Mouse (Mus musculus) intestine, postnatal 0 days (tissue): Measurements from ENCODE around the gene Gcm1. TPM values are rescaled to one million over a fixed set of nuclear protein-coding genes. Genes with fewer than 3 reads are reported as not detected.

Experiments
- ATAC-seq: fragments of 200-750 bp; cut with Nextera tagmentation; 2 replicates; pipeline ENCODE4 v1.8.0; 2017; ENCODE audit warnings: mild to moderate bottlenecking, moderate TSS enrichment, moderate library complexity
- H3K27ac ChIP-seq: fragments of 300-500 bp; sonication (generic); 2 replicates; pipeline ENCODE4 v1.5.1; 2014; ENCODE audit warnings: mild to moderate bottlenecking, low read depth, low read length, moderate library complexity
- H3K27me3 ChIP-seq: fragments of 300-500 bp; sonication (generic); replicated peaks from 2 replicates; pipeline ENCODE4 v1.6.1; 2014; ENCODE audit warnings: low read length, mixed read lengths; ENCODE audit not compliant: control insufficient read depth, insufficient read depth
- H3K36me3 ChIP-seq: fragments of 300-500 bp; sonication (generic); 2 replicates; pipeline ENCODE4 v1.6.1; 2014; ENCODE audit warnings: mild to moderate bottlenecking, moderate library complexity; ENCODE audit not compliant: control insufficient read depth, insufficient read depth
- H3K4me1 ChIP-seq: fragments of 300-500 bp; sonication (generic); replicated peaks from 2 replicates; pipeline ENCODE4 v1.6.1; 2014; ENCODE audit warnings: antibody characterized with exemption, low read length, mixed read lengths; ENCODE audit not compliant: control insufficient read depth, insufficient read depth
- H3K4me2 ChIP-seq: fragments of 300-500 bp; sonication (generic); replicated peaks from 2 replicates; pipeline ENCODE4 v1.6.1; 2014; ENCODE audit warnings: low read depth, mild to moderate bottlenecking, moderate library complexity
- H3K4me3 ChIP-seq: fragments of 300-500 bp; sonication (generic); 2 replicates; pipeline ENCODE4 v1.5.1; 2014; ENCODE audit warnings: low read depth, low read length
- H3K9ac ChIP-seq: fragments of 300-500 bp; sonication (generic); 2 replicates; pipeline ENCODE4 v1.6.1; 2014; ENCODE audit warnings: mild to moderate bottlenecking, low read depth, low read length
- H3K9me3 ChIP-seq: fragments of 300-500 bp; sonication (generic); 2 replicates; pipeline ENCODE4 v1.6.1; 2016; ENCODE audit warnings: mixed run types; ENCODE audit not compliant: control insufficient read depth
- CTCF ChIP-seq: sonication (generic); IDR thresholded peaks from 2 replicates; pipeline ENCODE4 v1.5.1; 2016; ENCODE audit warnings: low read depth, mild to moderate bottlenecking, control low read depth, antibody characterized with exemption, moderate library complexity
- WGBS: fragments of 180-500 bp; shearing (Covaris S2); extraction: QIAGEN DNeasy Blood & Tissue Kit; methylation state at CpG from one replicate; pipeline ENCODE4 v1.1.7; 2014; 5-methylcytosine and 5-hydroxymethylcytosine counted together
- polyA plus RNA-seq: library from polyadenylated mRNA; unstranded; fragments of >200 nt; fragmentation: Nextera tagmentation; extraction: Ambion mirVana; gene quantifications from 2 replicates; pipeline ENCODE4 v1.2.1, GENCODE M21; 2015

The Gcm1 gene
- polyA plus RNA-seq, 1 experiment from 2014 or later: not detected

DNA sequence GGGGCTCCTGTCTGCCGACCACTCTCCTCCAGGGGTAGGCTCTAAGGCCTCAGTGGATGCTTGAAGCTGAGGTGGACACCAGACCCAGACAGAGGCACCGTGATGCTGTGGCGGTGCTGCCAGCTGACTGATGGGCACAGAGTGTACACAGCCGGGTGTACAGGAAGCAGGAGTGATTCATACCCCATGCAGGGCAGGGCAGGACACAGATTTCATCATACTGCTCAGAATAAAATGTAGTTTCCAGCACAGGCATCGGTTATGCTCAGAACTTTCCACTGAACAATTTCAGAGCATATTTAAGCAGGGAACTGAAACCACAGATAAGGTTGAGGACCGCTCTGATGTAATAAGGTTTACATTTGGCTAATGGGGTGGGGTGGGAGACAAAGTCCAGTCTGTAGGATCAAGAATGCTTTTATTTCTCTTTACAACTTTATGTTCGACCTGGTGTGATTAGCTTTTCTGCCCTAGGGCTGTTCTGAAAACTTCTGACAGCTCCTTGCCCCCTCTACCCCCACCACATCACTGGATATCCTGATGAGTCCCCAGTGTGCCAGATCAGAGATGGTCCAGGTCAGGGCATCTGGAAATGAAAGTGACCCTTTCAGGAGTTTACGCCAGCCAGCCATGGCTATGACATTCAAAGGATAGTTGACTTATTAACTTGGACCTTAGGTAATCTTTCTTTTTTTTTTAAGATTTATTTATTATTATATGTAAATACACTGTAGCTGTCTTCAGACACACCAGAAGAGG, 29.4 kb upstream of the Gcm1 start:
- Histone ChIP-seq H3K27me3 (no peaks in the 10 kb centered on the region), H3K9me3 (no peaks in the 10 kb centered on the region), H3K4me1 (peaks cover 5% of the 10 kb centered on the region; the same call in 1 of the 2 replicates), H3K36me3 (no peaks in the 10 kb centered on the region), H3K27ac (no peak overlapping the region), H3K4me3 (no peak overlapping the region), H3K4me2 (peak overlapping the region; percentile 48), H3K9ac (no peak overlapping the region)
- WGBS: 33% methylated on average over 8 of the region's 8 CpGs
- peak; percentile 84 for ATAC-seq
- TF ChIP-seq CTCF: no peak

DNA sequence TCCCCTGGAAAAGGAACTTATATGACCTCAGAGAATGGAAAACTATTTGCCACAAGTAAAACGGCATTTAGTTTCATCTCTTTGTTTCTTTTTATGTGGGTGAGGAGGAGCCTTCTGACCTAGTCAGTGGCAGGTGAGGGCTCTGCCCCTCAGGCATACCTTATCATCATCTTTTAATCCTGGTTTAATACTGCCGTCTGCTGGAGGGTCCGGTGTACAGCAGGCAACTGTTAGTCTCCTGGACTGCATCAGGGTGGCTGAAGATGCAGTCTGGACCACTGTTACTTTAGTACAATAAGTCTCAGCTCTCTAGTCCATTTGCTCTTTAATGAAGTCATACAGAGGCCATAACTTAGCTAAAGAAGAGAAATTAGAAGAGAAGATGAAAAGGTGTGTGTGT, 26.9 kb upstream of the Gcm1 start:
- no peak overlapping the region for H3K4me3 ChIP-seq
- no peak overlapping the region for H3K9ac ChIP-seq
- peak; percentile 90 for TF ChIP-seq CTCF
- WGBS: 8% methylated on average over 3 of the region's 3 CpGs
- no peaks in the 10 kb centered on the region for H3K36me3 ChIP-seq
- H3K4me1 ChIP-seq: peaks cover 5% of the 10 kb centered on the region; the same call in 1 of the 2 replicates
- no peak overlapping the region for H3K27ac ChIP-seq
- no peak for ATAC-seq
- H3K4me2 ChIP-seq: no peak overlapping the region
- H3K27me3 ChIP-seq: no peaks in the 10 kb centered on the region
- H3K9me3 ChIP-seq: no peaks in the 10 kb centered on the region

DNA sequence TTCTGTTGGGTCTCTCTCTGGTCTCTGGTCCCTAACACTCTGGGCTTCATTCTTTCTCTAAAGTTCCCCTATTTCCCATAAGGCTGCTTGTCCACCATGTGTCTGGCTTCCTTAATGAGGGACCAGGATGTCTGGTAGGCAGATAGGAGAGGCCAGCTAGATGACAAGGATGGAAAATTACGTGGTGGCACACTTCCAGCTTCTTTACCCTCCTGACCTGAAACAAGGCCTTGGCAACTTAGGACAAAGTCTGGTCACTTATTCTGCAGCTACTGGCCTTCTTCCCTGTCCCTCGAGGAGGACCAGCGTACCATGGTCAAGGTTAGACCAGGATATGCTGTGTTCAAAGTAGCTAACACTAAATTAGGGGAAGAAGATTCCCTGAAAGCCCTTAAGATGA, 24.6 kb upstream of the Gcm1 start:
- Histone ChIP-seq H3K27me3 (no peaks in the 10 kb centered on the region), H3K9ac (no peak overlapping the region), H3K27ac (no peak overlapping the region), H3K4me3 (no peak overlapping the region), H3K4me2 (no peak overlapping the region), H3K36me3 (no peaks in the 10 kb centered on the region), H3K9me3 (no peaks in the 10 kb centered on the region), H3K4me1 (no peaks in the 10 kb centered on the region)
- ATAC-seq: no peak
- TF ChIP-seq CTCF: no peak
- 66% methylated on average over 3 of the region's 3 CpGs for WGBS

DNA sequence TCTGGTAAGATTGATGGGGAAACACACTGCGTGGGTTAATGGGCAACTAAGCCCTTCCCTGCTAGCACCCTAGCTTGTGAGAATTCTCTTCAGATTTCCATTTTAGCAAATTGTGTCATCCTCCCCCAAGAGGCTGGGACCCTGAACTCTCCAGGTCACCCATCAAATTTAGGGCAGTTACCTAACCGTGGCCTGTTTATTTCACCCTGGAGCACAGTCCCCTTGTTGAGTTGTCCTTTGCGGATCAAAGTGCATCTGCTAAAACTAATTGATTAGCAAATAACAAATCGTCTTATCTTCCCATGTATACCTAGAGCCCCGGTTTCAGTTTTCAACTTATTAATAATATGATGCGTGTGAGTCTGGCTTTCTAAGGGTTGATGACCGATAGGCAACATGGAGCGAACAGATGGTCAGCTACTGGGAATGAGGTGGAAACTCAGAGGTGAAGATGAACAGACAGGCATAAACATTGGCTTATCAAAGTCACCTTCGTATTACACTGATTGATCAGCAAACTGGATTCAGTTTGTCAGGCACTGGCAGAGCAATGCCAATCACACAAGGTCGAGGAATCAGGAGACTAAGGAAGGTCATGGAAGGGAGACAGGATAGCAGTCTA, 20.8 kb upstream of the Gcm1 start:
- H3K9me3 ChIP-seq: no peaks in the 10 kb centered on the region
- H3K27me3 ChIP-seq: no peaks in the 10 kb centered on the region
- ATAC-seq: no peak
- no peaks in the 10 kb centered on the region for H3K36me3 ChIP-seq
- no peaks in the 10 kb centered on the region for H3K4me1 ChIP-seq
- no peak for TF ChIP-seq CTCF
- H3K4me2 ChIP-seq: no peak overlapping the region
- H3K4me3 ChIP-seq: no peak overlapping the region
- 80% methylated on average over 10 of the region's 10 CpGs for WGBS
- no peak overlapping the region for H3K9ac ChIP-seq
- H3K27ac ChIP-seq: no peak overlapping the region

DNA sequence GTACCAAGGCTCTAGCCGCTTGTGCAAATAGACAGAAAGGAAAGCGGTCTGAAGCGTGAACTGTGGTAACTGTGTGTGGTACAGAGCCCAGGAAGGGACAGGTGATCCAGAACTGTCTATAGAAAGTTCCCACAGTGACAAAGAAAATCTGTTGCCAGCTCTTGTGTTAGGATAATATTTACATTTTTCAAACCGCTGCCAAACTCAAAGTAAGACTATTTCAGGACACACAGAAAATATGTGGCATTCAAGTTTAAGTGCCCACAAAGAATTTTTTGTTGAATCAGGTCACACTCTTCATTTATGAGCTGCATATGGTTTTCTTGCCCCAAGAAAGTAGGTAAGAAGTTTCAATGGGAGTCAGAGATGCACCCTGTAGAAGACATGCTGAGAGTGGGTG, 18.8 kb upstream of the Gcm1 start:
- H3K9me3 ChIP-seq: no peaks in the 10 kb centered on the region
- no peaks in the 10 kb centered on the region for H3K27me3 ChIP-seq
- TF ChIP-seq CTCF: no peak
- H3K9ac ChIP-seq: no peak overlapping the region
- WGBS: 87% methylated on average over 4 of the region's 4 CpGs
- H3K4me2 ChIP-seq: no peak overlapping the region
- H3K4me3 ChIP-seq: no peak overlapping the region
- H3K36me3 ChIP-seq: no peaks in the 10 kb centered on the region
- no peak for ATAC-seq
- H3K27ac ChIP-seq: no peak overlapping the region
- H3K4me1 ChIP-seq: no peaks in the 10 kb centered on the region

DNA sequence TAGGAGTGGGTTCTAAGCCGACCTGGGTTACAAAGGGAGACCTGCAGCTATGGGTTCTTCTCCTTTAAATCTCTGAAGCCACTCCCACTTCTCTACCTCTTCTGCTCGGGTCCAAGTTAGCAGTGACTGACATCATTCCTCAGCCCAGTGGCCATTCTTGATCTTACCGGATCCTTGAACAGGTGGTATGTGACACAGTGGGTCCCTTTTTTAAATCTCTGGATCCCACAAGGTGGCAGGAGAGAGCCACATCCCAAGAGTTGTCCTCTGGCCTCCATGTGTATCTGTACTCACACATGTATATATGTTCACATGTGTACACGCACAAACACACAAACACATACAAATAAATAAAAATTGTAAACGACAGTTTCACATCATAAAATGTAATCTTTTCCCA, 16.4 kb upstream of the Gcm1 start:
- Histone ChIP-seq H3K36me3 (no peaks in the 10 kb centered on the region), H3K9ac (no peak overlapping the region), H3K9me3 (no peaks in the 10 kb centered on the region), H3K4me1 (no peaks in the 10 kb centered on the region), H3K27ac (no peak overlapping the region), H3K4me3 (no peak overlapping the region), H3K4me2 (no peak overlapping the region), H3K27me3 (no peaks in the 10 kb centered on the region)
- peak; percentile 48 for TF ChIP-seq CTCF
- ATAC-seq: no peak
- WGBS: 74% methylated on average over 5 of the region's 5 CpGs
